Mouse (Mus musculus) mesoderm, embryonic 11.5 days (tissue): ENCODE results near the gene 1810046K07Rik.

Experiments
- DNase-seq: peaks from one replicate; pipeline ENCODE4 v3.0.0-alpha.2; 2012; ENCODE audit warnings: low read depth, low spot score

The 1810046K07Rik gene

DNA sequence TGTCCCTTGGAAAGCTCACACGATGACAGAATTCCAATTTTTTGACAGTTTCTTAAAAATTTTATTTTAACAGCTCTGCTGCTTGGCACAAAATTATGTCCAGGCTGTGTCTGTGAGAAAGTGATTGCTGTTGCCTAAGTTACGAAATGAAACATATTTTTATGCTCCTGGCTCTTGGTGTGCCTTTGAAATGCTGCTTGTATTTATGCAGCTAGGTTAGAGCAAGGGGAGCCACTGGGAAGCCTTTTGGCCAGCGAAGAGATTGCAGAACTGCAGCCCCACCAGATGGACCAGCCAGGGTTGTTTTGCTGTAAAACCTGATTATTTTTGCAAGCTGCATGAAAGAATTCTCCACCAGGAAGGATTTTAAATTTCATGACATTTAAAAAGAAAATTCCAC is 23.6 kb downstream of the 1810046K07Rik start:
- no peak for DNase-seq

DNA sequence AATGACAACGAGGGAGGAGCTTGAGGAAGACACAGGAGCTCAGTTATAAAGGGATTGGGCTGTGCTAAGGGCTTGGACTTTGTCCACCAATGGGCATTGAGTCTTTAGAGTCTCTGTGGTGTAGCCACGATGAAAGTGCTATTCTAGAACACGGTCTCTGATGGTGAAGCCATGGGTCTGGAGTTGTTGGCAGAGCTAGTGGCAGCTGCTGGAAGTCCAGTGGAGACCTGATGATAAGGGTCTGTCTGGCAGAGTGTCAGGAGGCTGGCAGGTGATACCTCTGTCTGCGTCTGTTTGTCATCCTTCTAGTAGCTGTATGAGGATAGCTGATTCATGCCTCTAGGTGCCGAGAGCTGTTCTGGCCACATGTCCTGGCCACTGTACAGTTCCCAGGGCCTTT is 24.7 kb downstream of the 1810046K07Rik start:
- DNase-seq = no peak

DNA sequence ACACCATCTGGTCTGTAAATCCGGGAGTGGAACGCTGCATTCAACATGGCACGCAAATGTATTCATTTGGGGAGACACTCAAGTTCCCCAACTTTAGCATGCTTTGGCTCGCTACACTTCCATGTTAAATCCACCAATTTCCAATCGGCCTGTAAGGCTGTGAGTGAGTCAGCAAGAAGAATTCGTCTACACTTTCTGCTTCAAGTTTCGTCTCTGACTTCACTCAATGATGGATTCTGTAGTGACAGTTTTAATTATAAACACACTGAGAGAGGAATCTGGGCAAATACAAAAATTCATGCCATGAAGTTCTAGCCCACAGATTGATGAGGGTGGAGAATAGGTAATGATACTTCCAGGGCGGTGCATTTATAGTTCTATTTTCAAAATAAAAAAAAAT is 35.2 kb downstream of the 1810046K07Rik start:
- no peak for DNase-seq

DNA sequence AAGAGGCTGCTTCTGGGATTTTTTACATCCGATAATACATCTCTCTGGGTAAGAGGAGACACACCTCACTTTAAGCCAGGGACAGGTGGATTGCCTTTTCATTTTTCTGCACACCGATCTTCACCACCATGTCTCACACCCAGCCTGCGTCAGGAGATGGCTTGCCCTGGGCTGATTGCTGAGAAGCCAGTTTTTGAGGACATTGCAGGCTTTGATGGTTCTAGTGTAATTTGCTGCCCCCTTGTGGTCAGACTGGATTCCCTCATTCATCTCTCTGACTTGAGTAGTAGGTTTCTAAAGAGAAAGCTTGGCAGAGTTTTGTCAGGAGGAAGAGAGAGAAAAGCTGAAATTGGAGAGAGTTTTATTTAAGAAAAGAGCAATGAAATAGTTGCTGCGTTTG is 36.0 kb downstream of the 1810046K07Rik start:
- DNase-seq = peak; percentile 88

DNA sequence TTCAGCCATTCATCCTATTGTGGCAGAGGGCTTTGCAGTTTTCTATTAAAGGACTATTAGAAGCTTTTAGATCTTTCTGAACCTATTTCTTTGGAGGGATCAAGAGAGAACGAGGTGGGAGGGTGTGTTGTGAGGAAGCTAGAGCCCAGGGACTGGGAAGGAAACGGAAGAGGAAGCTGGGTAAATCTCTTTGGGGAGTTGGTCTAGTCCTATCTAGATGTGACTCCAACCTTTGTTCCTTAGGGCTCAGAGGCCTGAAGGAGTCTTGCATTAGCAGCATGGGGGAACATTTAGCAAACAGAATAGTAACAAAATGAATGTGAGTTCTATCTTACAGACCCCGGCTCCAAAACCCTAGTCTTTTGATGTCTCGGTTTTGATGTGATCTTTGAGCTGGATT is 37.7 kb downstream of the 1810046K07Rik start:
- DNase-seq = no peak

DNA sequence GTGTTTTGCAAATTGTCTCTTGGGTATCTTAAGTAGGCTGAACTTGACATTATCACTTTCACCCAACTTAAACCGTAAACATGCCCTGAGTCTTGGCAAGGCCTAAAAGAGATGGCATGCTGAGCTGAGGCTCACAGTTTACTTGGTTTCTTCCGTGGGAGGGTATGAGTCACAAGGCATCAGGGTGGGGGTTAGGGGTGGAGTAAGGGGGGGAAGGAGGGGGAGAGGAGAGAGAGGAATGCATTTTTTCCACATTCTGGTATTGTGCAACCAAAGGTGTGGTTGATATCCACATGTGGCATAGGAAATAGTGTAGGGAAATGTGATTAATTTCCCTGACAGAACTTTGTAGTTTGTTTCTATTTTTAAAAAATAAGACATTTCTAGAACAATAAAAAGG is 42.6 kb downstream of the 1810046K07Rik start:
- no peak for DNase-seq

DNA sequence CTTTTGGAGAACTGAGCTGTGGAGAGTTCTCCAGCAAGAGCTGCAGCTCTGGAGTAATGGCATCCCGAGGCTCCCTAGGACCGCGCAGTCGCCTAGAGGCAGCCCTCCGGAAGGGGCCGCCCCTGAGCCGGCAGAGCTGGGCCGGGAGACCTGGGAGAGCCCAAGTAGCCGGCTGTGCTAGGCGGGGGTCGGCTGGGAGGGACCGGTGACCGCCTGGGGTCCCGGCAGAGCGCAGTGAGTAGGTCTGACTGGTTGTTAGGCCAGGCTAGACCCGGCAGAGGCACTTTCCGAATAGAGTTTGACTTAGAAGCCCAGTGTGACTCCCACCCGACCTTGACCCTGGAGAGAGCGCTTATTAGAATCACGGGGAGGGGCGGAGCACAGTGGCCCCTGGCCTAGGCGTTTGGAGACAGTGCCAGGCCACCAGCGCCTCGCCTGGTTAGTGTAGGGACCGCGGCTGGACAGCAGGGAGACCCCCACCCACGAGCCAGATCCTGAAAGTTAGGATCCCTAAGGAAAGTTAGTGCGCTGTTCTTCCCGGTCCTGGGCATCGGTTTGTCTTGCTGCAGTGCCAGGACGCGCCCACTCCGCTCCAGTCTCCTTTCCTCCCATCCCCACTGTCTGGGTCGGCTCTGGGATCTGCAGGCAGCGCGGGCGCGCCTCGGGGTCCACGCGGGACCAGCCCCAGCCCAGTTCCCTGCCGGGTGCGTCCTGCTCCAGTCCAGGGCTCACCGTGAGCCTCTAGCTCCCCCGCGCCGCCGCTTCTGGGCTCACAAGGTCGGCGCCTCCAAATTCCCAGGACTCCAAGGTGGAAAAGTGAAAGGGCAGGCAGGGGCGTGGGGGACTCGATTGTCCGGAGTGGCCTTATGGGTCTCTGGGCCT is 50.0 kb downstream of the 1810046K07Rik start, which contains the start of gene Colca2:
Colca2 (minus strand) TSS at position 70 of the 882 bp plus-strand sequence.
- peak; percentile 85 for DNase-seq

DNA sequence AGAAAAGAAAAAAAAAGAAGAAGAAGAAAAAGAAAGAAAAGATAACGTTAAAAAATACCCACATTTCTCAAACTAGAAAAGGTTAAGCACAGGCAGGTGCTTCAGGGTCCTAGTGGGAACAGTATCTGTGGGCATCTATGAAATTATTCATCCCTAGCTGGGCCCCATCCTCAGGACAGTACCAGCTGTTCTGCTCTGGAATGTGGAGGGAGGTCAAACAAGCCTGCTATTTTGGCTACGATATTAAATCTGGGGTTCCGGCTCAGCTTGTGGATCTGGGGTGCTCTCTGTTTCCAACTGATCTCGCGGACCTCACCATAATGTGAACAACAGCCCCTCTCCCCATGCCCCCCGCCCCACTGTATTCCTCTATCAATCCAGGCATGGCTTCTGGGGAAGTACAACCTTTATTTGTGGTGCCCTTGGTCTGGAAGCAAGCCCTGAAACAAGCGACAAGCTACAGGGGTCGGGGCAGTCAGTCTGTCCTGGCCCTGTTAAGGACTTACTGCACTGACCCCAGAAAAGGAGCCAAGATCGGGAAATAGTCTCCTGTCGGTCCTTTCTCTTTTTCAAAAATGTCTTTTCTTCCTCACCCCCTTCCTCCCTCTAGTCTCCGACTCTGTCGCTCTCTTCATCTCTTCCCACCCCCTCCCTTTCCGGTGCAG is 50.8 kb downstream of the 1810046K07Rik start:
- DNase-seq = peak; percentile 6

DNA sequence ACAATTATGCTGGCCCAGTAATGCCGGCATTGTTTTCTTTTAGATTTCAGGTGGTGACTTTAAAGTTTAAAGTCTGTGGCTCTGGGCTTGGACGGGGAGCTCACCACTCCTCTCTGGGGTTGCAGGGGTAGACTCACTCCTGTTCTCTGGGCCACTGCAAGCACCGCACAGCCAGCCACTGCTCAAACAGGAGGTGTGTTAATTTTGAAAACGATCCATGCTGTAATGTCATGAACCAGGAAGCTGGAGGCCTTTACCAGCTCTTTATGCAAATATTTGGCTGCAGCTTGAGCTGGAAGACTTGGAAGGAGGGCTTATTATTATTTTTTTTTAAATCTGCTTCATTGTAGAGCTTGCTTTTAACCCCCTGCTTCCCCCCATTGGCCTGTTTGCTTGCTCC is 54.0 kb downstream of the 1810046K07Rik start:
- DNase-seq = no peak

DNA sequence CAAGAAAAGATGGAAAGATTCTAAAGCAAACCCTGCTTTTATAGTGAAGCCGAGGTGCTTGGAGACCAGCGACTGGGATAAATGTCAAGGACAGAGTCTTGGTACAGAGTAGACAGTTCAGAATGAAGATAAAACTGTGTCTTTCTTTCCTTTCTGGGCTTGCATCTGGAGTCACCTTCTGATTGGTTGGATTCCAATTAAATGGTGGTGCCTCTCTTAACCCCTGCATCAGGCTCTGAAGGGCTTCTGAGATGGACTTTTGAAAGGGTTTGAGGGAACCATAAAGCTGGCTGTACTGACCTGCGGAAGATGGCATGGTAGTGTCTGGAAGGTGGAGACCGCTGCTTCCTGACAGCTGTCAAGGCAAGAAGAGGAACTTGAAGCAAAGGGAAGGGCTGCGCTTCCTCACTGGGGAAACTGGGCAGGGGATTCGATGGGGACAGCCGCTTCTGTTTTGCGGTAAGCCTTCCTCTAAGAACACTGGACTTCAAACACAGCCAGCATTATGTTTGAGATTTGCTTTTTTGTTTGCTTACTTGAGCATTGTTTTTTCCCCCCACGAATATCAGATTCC is 55.0 kb downstream of the 1810046K07Rik start:
- DNase-seq = no peak

DNA sequence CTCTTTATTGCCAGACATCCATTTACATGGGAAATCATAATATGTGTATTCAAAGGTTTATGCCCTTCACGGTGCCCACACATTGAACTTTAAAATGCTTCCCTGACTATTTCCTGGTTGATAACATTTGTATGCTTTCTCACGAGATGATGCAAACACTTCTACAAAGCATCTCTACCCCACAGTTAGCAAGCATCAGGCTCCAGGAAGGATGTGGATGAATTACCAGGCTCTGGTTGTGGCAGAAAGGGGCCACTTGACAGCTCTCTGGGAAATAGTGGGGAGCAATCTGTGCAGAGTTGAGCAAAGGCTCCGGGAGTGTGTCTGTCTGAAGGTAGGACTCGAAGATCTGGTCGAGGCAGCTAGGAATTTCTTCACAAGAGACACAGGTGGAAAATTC is 56.6 kb downstream of the 1810046K07Rik start:
- DNase-seq = no peak

DNA sequence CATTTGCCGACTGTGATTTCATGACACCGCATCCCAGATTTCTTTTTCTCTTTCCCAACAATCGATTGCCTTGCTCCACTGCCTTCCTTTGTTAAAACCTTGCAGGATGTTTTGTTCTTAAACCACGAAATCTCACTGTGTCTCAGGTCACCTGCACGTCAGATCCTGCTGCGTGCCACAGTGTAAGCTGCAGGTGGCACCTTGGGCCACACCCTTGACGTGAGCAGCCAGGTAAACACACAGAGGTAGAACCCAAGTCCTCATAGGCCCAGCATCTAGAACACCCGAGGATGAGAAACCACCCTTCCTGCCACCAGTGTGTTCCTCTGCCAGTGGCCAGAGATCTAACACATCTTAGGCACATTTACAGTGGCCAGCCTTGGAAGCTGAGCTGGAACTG is 57.6 kb downstream of the 1810046K07Rik start:
- DNase-seq = no peak

DNA sequence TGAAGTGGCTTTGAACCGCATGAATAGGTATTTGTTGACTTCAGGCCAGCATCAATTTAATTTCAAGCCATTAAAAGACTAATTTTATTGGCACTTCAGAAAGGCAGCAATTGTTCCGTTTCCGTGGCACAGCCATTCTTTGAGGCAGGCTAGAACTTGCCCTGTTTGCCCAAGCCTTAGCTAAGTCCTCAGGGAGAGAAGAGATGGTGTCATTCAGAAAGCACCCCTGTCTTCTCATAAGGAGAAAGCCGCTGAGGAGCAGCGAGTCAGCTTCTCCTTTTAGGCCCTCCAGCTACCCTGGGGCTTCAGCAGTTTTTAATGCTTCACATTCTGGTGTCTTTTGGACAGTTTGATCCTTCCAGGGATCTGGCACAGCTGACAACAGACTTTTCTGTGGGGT is 59.9 kb downstream of the 1810046K07Rik start:
- DNase-seq = no peak

DNA sequence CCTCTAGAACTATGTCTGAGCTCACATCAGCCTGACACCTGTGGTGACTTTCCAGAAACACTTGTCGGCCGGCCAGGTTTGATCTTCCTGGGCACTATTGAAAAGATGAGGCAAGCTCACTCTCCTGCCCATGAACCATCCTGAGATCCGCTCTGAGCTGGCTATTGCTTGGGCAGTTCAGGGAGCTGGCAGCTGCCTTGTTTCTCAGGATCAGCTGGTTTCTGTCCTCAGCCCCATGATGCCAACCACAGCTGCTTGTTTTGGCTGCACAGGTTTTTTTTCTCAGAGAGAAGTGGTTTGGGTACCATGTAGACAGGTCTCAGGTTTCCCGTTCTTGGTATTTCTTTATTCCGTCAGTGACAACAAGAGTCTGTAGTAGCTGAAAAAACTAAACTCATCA is 70.3 kb downstream of the 1810046K07Rik start:
- DNase-seq = no peak

DNA sequence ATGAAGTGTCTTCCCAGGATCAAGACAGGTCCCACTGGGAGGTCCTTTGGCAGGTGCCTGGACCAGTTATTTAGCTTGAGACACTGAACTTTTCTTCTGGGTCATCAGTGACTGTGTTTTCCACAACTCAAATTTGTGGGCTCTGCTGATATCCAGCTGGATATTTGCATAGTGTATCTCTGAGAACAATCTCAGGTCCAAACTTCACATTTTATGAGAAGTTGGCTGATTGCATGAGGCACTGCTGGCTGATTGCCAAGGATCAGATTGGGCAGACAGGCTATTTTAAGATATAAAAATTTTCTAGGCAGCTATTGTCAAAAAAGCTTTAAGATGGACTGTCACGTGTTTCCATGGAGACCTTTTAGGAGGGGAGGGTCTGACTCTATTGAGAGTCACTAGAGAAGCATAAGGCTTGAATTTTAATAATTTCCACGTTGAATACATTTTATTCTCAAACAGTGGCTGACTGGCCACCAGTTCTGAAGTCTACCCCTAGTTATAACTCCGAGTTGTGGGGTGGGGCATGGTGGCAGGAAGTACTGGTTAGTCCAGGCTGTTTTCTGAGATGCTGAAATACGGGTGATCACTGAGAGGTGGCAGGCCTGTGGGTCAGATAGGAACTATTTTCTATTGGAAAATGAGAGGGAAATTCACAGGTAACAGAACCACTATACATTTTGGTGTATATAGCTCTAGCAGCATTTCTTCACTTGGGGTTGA is 71.8 kb downstream of the 1810046K07Rik start:
- no peak for DNase-seq
